Mouse (Mus musculus): Measurements from ENCODE around the gene Sept9. TPM values are rescaled to one million over a fixed set of nuclear protein-coding genes. Genes with fewer than 3 reads are reported as not detected.

Sept9 gene
- total RNA-seq, 2 experiments from 2014 or later, result 44.6 to 45.7 TPM

GRCm38 (mm10) chr11:117278514-117278913 lies 79.1 kb downstream of the Sept9 start:
- intact Hi-C loops (cut with DNase I), result loop anchor here (2.0 kb wide), 1 partner anchor 30 kb away; no protein-coding TSS in a partner anchor

GRCm38 (mm10) chr11:117279993-117280392 lies 80.5 kb downstream of the Sept9 start:
- DNase-seq, result no peak
- intact Hi-C loops (cut with DNase I), result loop anchor here (2.0 kb wide), 1 partner anchor 29 kb away; no protein-coding TSS in a partner anchor

More at GRCm38 (mm10) chr11:117278514-117278913, 79.1 kb downstream of the Sept9 start:
- DNase-seq, result peak in 1 of 2 experiments; percentile 43

GRCm38 (mm10) chr11:117283048-117283888 lies 83.8 kb downstream of the Sept9 start:
- DNase-seq, result no peak
- intact Hi-C loops (cut with DNase I), result no loop called here

GRCm38 (mm10) chr11:117283889-117284450 lies 84.5 kb downstream of the Sept9 start:
- DNase-seq, result no peak
- intact Hi-C loops (cut with DNase I), result no loop called here

GRCm38 (mm10) chr11:117284721-117285605 lies 85.5 kb downstream of the Sept9 start:
- intact Hi-C loops (cut with DNase I), result no loop called here
- no peak for DNase-seq

- no peak for DNase-seq
- intact Hi-C loops (cut with DNase I), result no loop called here
Measured at GRCm38 (mm10) chr11:117285606-117285931, 86.1 kb downstream of the Sept9 start.

GRCm38 (mm10) chr11:117287792-117288191 lies 88.3 kb downstream of the Sept9 start:
- DNase-seq, result no peak
- intact Hi-C loops (cut with DNase I), result no loop called here

GRCm38 (mm10) chr11:117288765-117289164 lies 89.3 kb downstream of the Sept9 start:
- intact Hi-C loops (cut with DNase I), result no loop called here

GRCm38 (mm10) chr11:117291271-117292059 lies 92.0 kb downstream of the Sept9 start:
- DNase-seq, result no peak
- intact Hi-C loops (cut with DNase I), result no loop called here

More at GRCm38 (mm10) chr11:117288765-117289164, 89.3 kb downstream of the Sept9 start:
- DNase-seq, result no peak

GRCm38 (mm10) chr11:117292446-117292845 lies 93.0 kb downstream of the Sept9 start:
- DNase-seq, result no peak
- intact Hi-C loops (cut with DNase I), result no loop called here

GRCm38 (mm10) chr11:117295266-117295665 lies 95.8 kb downstream of the Sept9 start:
- DNase-seq, result no peak
- intact Hi-C loops (cut with DNase I), result no loop called here

GRCm38 (mm10) chr11:117296116-117296499 lies 96.6 kb downstream of the Sept9 start:
- DNase-seq, result no peak
- intact Hi-C loops (cut with DNase I), result no loop called here

GRCm38 (mm10) chr11:117296500-117297189 lies 97.2 kb downstream of the Sept9 start:
- DNase-seq, result no peak
- intact Hi-C loops (cut with DNase I), result no loop called here

GRCm38 (mm10) chr11:117297190-117297829 lies 97.8 kb downstream of the Sept9 start:
- DNase-seq, result no peak
- intact Hi-C loops (cut with DNase I), result no loop called here

GRCm38 (mm10) chr11:117299741-117300140 lies 100.3 kb downstream of the Sept9 start:
- DNase-seq, result no peak
- intact Hi-C loops (cut with DNase I), result no loop called here

- intact Hi-C loops (cut with DNase I), result no loop called here
- no peak for DNase-seq
Measured at GRCm38 (mm10) chr11:117300809-117301208, 101.3 kb downstream of the Sept9 start.

GRCm38 (mm10) chr11:117301716-117302115 lies 102.3 kb downstream of the Sept9 start:
- DNase-seq, result no peak
- intact Hi-C loops (cut with DNase I), result no loop called here

GRCm38 (mm10) chr11:117302371-117302770 lies 102.9 kb downstream of the Sept9 start:
- DNase-seq, result no peak
- intact Hi-C loops (cut with DNase I), result no loop called here

All from heart, postnatal 14 days (tissue).